Mouse (Mus musculus) fibroblast of lung, adult 2 months (primary cell): Measurements from ENCODE around the gene Nifk.

ENCODE experiments used
- DNase-seq: peaks from one replicate; pipeline ENCODE4 v3.0.0-alpha.2; 2011; ENCODE audit warnings: low read depth

Nifk gene

DNA sequence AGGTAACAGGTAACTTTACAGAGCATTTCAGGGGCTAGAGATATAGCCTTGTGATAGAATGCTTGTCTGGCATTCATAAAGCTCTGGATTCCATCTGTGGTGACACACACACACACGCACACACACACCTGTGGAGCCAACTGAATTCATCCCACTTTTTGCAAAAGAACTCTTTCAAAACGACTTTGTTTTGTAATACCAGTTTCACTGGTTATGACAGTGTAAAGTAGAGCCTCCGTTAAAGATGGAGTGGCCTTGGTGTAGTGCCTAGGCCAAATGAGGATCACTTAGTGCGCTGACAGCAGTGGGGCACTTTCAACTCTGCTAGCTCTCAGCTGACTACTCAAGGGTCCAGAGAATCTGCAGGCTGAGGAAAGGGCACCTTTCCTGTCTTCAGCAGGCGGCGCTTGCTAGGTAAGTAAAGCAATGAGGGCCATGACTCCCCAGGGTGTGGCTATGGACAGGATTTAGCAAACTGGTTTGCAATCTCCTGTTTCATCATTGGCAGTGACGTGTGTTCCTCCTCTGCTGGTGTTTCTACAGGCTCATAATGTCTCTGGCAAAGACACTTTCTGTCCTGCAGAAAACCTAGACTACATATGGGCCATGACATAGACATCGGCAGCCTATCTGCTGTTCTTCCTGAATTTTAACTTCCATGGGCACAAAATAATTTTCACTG is 58.6 kb downstream of the Nifk start:
- DNase-seq, result no peak
